Mouse (Mus musculus): ENCODE measurements around the gene Arpc1a. TPM values are rescaled to one million over a fixed set of nuclear protein-coding genes. Genes with fewer than 3 reads are reported as not detected.

Arpc1a gene
- polyA plus RNA-seq, 1 experiment from 2014 or later, result 198 TPM

Other genes starting within 250 kb of the Arpc1a start
- 26.5 and 30.2 TPM in 2 replicates for gene Smurf1, start 118.0 kb upstream of the Arpc1a start, polyA plus RNA-seq (2016; fragmentation: Nextera tagmentation; extraction: Ambion mirVana)
- gene Gm4871, start 51.1 kb upstream of the Arpc1a start, polyA plus RNA-seq (2016; fragmentation: Nextera tagmentation; extraction: Ambion mirVana), result not detected in 2 replicates
- gene 1700018F24Rik, start 40.8 kb upstream of the Arpc1a start, polyA plus RNA-seq (2016; fragmentation: Nextera tagmentation; extraction: Ambion mirVana), result not detected in 2 replicates
- gene Kpna7, start 200 bp downstream of the Arpc1a start, polyA plus RNA-seq (2016; fragmentation: Nextera tagmentation; extraction: Ambion mirVana), result not detected in 2 replicates
- gene Arpc1b, start 30.4 kb downstream of the Arpc1a start, polyA plus RNA-seq (2016; fragmentation: Nextera tagmentation; extraction: Ambion mirVana), result 94.4 and 101 TPM in 2 replicates
- gene Pdap1, start 56.4 kb downstream of the Arpc1a start, polyA plus RNA-seq (2016; fragmentation: Nextera tagmentation; extraction: Ambion mirVana), result 116 and 136 TPM in 2 replicates
- 231 and 236 TPM in 2 replicates for gene Bud31, start 56.5 kb downstream of the Arpc1a start, polyA plus RNA-seq (2016; fragmentation: Nextera tagmentation; extraction: Ambion mirVana)
- 20.5 and 21.8 TPM in 2 replicates for gene Ptcd1, start 83.3 kb downstream of the Arpc1a start, polyA plus RNA-seq (2016; fragmentation: Nextera tagmentation; extraction: Ambion mirVana)
- gene Cpsf4, start 83.4 kb downstream of the Arpc1a start, polyA plus RNA-seq (2016; fragmentation: Nextera tagmentation; extraction: Ambion mirVana), result 58.5 and 59.5 TPM in 2 replicates
- gene Atp5j2, start 108.2 kb downstream of the Arpc1a start, polyA plus RNA-seq (2016; fragmentation: Nextera tagmentation; extraction: Ambion mirVana), result 538 and 555 TPM in 2 replicates
- gene Zkscan14, start 118.0 kb downstream of the Arpc1a start, polyA plus RNA-seq (2016; fragmentation: Nextera tagmentation; extraction: Ambion mirVana), result 12.7 and 13.0 TPM in 2 replicates
- gene Zkscan5, start 120.7 kb downstream of the Arpc1a start, polyA plus RNA-seq (2016; fragmentation: Nextera tagmentation; extraction: Ambion mirVana), result 17.5 and 19.2 TPM in 2 replicates
- gene Zfp655, start 147.9 kb downstream of the Arpc1a start, polyA plus RNA-seq (2016; fragmentation: Nextera tagmentation; extraction: Ambion mirVana), result 39.7 and 41.7 TPM in 2 replicates
- gene Zscan25, start 196.7 kb downstream of the Arpc1a start, polyA plus RNA-seq (2016; fragmentation: Nextera tagmentation; extraction: Ambion mirVana), result 0.57 and 0.91 TPM in 2 replicates